Mouse (Mus musculus): Measurements from ENCODE around the gene Hoxd4. TPM values are rescaled to one million over a fixed set of nuclear protein-coding genes. Genes with fewer than 3 reads are reported as not detected.

Hoxd4 gene
- polyA plus RNA-seq, 1 experiment: 91.6 TPM

- no peak for DNase-seq (ENCODE audit: low read depth)
These were observed 32.7 kb upstream of the Hoxd4 start, which contains the start of gene Hoxd11 for GRCm38 (mm10) chr2:74678891-74679595. Gene Hoxd11 (plus strand): TSS chr2:74679557.

DNA sequence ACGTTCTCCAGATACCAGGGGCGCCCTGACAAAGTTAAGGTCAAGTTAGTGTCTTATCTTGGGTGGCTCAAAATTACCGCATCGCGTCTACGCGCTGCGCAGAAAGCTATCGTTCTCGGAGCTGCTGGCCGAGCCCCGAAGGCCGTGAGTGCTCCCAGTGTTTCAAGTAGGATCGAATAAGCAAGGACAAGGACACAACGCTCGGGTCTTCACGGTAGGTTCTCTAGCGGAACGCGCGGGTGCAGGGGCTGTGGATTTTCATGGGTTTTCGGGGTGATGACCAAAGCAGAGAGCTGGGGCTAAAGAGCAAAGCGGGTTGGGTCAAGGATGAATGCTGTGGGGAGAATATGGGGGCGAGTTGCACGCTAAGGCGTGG lies 32.1 kb upstream of the Hoxd4 start:
- DNase-seq (ENCODE audit: low read depth): no peak

- no peak for DNase-seq (ENCODE audit: low read depth)
These were observed 31.7 kb upstream of the Hoxd4 start for GRCm38 (mm10) chr2:74679980-74680379.

GRCm38 (mm10) chr2:74680561-74681398 lies 30.9 kb upstream of the Hoxd4 start:
- no peak for DNase-seq (ENCODE audit: low read depth)

DNA sequence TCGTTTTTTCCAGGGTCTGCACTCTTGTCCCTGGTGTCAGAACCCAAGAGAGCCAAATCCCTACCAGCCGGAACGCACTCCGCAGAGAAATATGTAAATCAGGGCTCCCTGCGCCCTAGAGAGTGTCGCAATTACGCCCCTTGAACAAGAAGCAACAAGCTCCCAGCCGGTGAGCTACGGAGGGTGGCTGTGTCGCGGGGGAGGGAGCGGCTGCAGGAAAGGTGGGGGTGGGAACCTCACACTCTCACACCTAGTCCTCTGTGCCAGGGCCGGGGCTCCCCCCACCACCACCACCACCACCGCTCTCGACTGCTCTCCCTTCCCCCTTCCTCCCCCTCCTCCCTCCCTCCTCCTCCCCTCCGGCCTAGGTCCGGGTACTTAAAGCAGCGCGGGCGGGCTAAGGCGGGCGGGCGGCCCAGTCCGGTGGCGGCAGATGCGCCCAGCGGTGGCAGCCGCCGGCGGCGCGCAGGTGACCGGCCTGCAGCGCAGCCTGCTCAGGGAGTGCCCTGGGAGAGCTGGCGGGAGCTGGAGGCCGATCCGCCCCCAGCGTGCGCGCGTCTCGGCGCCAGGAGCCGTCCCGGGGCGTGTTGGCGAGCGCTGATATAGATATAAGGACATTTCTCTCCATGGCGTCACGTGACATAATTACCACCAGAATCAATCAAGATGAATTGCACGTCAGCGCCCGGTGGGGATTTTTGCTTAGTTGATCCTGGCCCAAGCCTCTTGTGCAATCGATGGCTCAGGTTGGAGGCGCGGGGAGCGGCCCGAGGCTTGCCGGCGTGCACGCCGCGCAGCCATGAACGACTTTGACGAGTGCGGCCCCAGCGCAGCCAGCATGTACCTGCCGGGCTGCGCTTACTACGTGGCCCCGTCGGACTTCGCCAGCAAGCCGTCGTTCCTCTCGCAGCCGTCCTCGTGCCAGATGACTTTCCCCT lies 29.9 kb upstream of the Hoxd4 start:
- no peak for DNase-seq (ENCODE audit: low read depth)

DNA sequence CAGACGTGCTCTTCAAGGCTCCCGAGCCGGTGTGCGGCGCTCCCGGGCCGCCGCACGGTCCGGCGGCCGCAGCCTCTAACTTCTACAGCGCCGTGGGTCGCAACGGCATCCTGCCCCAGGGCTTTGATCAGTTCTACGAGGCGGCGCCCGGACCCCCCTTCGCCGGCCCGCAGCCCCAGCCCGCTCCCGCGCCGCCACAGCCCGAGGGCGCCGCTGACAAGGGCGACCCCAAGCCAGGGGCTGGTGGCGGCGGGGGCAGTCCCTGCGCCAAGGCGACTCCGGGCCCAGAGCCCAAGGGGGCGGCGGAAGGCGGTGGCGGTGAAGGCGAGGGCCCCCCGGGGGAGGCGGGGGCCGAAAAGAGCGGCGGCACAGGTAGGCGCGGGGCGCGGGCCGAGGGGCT lies 28.9 kb upstream of the Hoxd4 start:
- DNase-seq (ENCODE audit: low read depth): no peak

DNA sequence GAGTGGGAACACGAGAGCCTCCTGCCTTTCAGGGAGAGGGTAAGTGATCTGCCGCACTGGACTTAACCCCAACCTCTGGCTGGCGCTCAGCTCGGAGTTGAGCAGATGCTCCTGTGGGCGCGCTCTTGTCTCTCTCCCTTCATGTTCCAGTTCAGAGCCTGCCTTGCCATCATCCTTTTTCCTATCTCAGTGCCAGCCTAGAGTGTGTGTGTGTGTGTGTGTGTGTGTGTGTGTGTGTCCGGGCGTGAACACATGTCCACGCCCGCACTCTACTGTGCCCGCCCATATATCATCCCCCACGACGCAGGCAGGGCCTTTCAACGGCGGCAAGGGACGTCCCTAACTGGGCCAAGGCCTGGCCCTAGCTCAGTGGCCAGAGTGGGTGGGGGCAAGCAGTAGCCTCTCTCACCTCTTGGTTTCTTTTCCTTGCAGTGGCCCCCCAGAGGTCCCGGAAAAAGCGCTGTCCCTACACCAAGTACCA lies 28.2 kb upstream of the Hoxd4 start:
- DNase-seq (ENCODE audit: low read depth): no peak

- DNase-seq (ENCODE audit: low read depth): no peak
These were observed 27.6 kb upstream of the Hoxd4 start for GRCm38 (mm10) chr2:74684106-74684505.

DNA sequence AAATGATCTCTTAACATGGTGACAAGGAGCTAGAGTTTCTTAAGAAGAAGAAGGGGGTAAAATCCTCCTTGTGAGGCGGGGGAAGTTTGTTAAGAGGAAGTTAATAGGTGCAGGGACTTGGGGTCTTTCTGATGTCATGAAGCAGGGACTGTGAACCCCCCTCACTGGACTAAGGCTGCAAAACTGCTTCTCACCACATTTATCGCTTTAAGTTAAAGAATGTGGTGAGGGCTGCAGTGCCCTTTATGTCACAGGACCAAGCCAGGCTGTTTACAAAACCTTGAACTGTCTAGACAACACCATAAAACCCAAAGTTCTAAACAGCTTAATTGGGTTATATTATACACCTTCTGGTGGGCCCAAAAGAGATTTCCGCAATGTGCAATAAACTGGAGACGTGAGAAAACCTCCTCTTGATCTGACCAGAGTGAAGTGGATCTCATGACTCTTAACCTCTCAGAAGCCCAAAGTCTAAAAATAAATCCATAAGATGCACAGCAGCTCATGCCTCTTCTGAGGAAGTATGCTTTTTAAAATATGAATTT lies 26.6 kb upstream of the Hoxd4 start:
- DNase-seq (ENCODE audit: low read depth): no peak

- DNase-seq (ENCODE audit: low read depth): no peak
These were observed 25.3 kb upstream of the Hoxd4 start for GRCm38 (mm10) chr2:74686301-74686987.

GRCm38 (mm10) chr2:74686988-74687697 lies 24.6 kb upstream of the Hoxd4 start:
- DNase-seq (ENCODE audit: low read depth): no peak

- no peak for DNase-seq (ENCODE audit: low read depth)
These were observed 23.8 kb upstream of the Hoxd4 start for GRCm38 (mm10) chr2:74687698-74688555.

DNA sequence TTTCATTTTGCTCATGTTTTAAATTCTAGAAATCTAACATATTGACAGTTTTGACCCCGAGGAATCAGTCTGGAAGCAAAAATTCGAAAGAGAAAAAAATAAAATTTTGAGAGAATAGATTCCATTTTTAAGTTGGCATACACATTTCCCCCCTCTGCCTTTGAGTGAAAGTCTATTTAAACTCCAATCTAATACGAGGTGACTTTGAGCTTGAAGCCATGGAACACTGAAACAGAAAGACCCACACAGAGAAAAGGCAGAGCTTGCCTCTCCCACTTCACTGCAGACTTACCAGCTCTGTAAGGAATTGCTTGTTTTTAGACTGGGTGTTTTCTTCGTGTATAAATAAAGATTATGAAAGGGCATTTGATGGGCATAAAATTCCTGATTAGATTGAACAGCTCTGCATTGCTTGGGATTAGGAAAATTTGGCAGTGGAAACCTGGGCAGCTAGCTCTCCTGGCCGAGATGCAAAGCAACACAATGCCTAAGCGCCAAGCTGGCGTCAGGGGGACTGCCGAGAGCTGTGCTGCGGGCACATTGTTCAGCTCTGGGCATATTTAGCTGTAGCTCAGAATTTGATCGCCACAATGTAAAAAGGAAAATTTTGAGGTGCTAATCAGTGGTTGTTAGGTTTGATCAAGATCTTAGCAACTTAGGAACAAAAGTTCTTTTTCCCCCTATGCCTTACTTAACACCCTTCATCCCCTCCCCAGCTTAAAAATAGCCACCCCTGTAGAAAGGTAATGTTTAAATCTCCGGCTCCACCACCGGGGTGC lies 22.7 kb upstream of the Hoxd4 start:
- DNase-seq (ENCODE audit: low read depth): no peak

DNA sequence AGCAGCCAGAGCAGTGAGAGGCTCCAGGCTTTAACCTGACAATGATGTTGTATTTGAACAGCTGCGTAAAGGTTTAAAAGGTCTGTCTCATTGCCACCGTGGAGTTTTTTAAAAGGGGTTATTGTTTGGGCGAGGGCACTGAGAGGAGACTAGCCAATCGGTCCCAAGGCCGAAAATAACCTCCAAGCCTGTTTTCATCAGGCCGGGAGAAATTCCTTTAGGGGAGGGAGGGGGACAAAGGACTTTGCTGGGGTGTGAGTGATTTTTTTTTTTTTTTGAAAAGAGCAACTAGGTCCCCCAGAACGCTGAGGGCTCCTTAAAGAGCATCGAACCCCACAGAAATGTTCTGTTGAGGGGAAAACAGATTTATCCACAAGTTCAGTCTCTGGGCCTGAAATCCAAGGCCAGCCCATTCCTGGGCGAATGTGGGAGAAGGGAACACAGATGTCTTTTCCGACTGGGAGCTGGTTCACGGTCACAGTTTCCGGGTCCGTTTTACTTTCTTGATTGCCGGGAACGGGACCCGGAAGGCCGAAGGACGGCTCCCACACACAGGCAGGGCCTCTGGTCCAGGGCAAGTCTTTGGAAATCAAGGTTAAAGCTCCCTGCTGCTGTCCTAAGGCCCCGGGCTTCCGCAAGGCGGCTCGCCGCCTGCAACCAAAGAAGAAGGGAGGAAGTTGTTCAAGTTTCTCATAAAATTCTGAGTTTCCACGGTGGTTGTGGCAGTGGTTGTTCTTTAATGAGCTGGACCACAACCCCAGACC lies 22.0 kb upstream of the Hoxd4 start:
- no peak for DNase-seq (ENCODE audit: low read depth)

DNA sequence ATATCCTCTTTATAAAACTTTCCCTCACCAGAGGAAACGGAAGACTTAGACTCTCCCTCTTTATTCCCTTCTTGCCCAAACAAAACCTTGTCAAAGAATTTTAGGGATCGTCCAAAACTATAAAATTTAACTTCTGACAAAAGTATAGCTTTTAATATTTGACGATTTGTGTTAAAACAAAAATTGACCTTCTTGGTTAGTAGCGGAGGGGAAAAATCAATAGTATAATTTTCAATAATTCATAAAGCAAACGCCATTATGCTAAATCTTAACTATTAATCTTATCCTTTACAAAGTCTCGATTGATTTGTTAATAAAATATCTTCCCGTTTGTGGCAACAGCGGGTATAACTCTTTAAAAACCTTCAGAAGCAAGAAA lies 21.4 kb upstream of the Hoxd4 start:
- no peak for DNase-seq (ENCODE audit: low read depth)

- no peak for DNase-seq (ENCODE audit: low read depth)
These were observed 20.4 kb upstream of the Hoxd4 start, which contains the start of gene Hoxd10 for GRCm38 (mm10) chr2:74691022-74691951. Gene Hoxd10 (plus strand): TSS chr2:74691924.
